Mouse (Mus musculus) brain, embryonic 14.5 days (tissue): Measurements from ENCODE around the gene Tmeff2. TPM values are rescaled to one million over a fixed set of nuclear protein-coding genes. Genes with fewer than 3 reads are reported as not detected.

Source experiments
- DNase-seq: peaks from one replicate; pipeline ENCODE4 v3.0.0-alpha.2; 2011; ENCODE audit warnings: low read depth
- CTCF ChIP-seq: fragments of 200-500 bp; IDR thresholded peaks from 2 replicates; pipeline ENCODE4 v1.5.1; 2012; ENCODE audit warnings: inconsistent platforms, mild to moderate bottlenecking, moderate library complexity, borderline replicate concordance; ENCODE audit not compliant: insufficient read depth, insufficient read length; ENCODE audit errors: extremely low read depth
- POLR2A ChIP-seq: fragments of 200-500 bp; IDR thresholded peaks from 2 replicates; pipeline ENCODE4 v1.6.1; 2012; ENCODE audit warnings: mild to moderate bottlenecking, inconsistent platforms, borderline replicate concordance; ENCODE audit not compliant: poor library complexity, insufficient read depth, insufficient read length, severe bottlenecking; ENCODE audit errors: extremely low read depth
- polyA plus RNA-seq: library from polyadenylated mRNA; depleted of rRNA; stranded (reverse); fragments of >200 nt; gene quantifications from 2 replicates; pipeline ENCODE4 v1.2.3, GENCODE M21; 2012

Tmeff2 gene
- polyA plus RNA-seq, 1 experiment, result 35.3 TPM

- TF ChIP-seq POLR2A, result no peak
- TF ChIP-seq CTCF, result no peak
- DNase-seq, result peak; percentile 64
Observed at GRCm38 (mm10) chr1:51126425-51126765, 225.9 kb downstream of the Tmeff2 start.

- DNase-seq, result no peak
- TF ChIP-seq POLR2A (no peak), CTCF (no peak)
Observed at GRCm38 (mm10) chr1:51136792-51137191, 236.3 kb downstream of the Tmeff2 start.

GRCm38 (mm10) chr1:51139605-51140004 is 239.2 kb downstream of the Tmeff2 start:
- no peak for DNase-seq
- no peak for TF ChIP-seq CTCF
- no peak for TF ChIP-seq POLR2A

- no peak for TF ChIP-seq CTCF
- no peak for TF ChIP-seq POLR2A
- no peak for DNase-seq
Observed at GRCm38 (mm10) chr1:51141381-51141780, 240.9 kb downstream of the Tmeff2 start.

- TF ChIP-seq POLR2A, result no peak
- DNase-seq, result no peak
Observed at GRCm38 (mm10) chr1:51142729-51143128, 242.3 kb downstream of the Tmeff2 start.

GRCm38 (mm10) chr1:51145693-51146092 is 245.2 kb downstream of the Tmeff2 start:
- DNase-seq, result no peak
- TF ChIP-seq CTCF (no peak), POLR2A (no peak)

- no peak for TF ChIP-seq CTCF
- TF ChIP-seq POLR2A, result no peak
- peak; percentile 54 for DNase-seq
Observed at GRCm38 (mm10) chr1:51148481-51149137, 248.2 kb downstream of the Tmeff2 start.

GRCm38 (mm10) chr1:51149488-51149887 is 249.0 kb downstream of the Tmeff2 start:
- peak; percentile 32 for DNase-seq
- TF ChIP-seq CTCF, result no peak
- TF ChIP-seq POLR2A, result no peak

GRCm38 (mm10) chr1:51149890-51150289 is 249.4 kb downstream of the Tmeff2 start:
- no peak for DNase-seq
- no peak for TF ChIP-seq POLR2A
- TF ChIP-seq CTCF, result no peak

GRCm38 (mm10) chr1:51152017-51152416 is 251.6 kb downstream of the Tmeff2 start:
- TF ChIP-seq CTCF (no peak), POLR2A (no peak)

GRCm38 (mm10) chr1:51152856-51153255 is 252.4 kb downstream of the Tmeff2 start:
- TF ChIP-seq POLR2A (no peak), CTCF (no peak)
- DNase-seq, result no peak

More at GRCm38 (mm10) chr1:51152017-51152416, 251.6 kb downstream of the Tmeff2 start:
- DNase-seq, result no peak

GRCm38 (mm10) chr1:51184276-51184675 is 283.8 kb downstream of the Tmeff2 start:
- TF ChIP-seq POLR2A (no peak), CTCF (no peak)

More at GRCm38 (mm10) chr1:51184276-51184675, 283.8 kb downstream of the Tmeff2 start:
- no peak for DNase-seq
